Mouse (Mus musculus) ES-E14 (cell line): ENCODE measurements around the gene Orm1.

Source experiments
- CHD2 ChIP-seq: IDR thresholded peaks from 2 replicates; pipeline ENCODE4 v1.6.1; 2014; ENCODE audit warnings: mild to moderate bottlenecking, low read depth, low read length, inconsistent platforms
- ZC3H11A ChIP-seq: IDR thresholded peaks from 2 replicates; pipeline ENCODE4 v1.6.1; 2012; ENCODE audit warnings: low read depth, mild to moderate bottlenecking, inconsistent platforms, low read length, borderline replicate concordance

GRCm38 (mm10) chr4:63310247-63310855 lies 34.0 kb upstream of the Orm1 start:
- TF ChIP-seq CHD2 (no peak), ZC3H11A (no peak)
